Mouse (Mus musculus): Measurements from ENCODE around the gene Anp32a. TPM values are rescaled to one million over a fixed set of nuclear protein-coding genes. Genes with fewer than 3 reads are reported as not detected.

Gene Anp32a
- total and polyA plus RNA-seq, 2 experiments: 27.3 to 96.2 TPM

DNA sequence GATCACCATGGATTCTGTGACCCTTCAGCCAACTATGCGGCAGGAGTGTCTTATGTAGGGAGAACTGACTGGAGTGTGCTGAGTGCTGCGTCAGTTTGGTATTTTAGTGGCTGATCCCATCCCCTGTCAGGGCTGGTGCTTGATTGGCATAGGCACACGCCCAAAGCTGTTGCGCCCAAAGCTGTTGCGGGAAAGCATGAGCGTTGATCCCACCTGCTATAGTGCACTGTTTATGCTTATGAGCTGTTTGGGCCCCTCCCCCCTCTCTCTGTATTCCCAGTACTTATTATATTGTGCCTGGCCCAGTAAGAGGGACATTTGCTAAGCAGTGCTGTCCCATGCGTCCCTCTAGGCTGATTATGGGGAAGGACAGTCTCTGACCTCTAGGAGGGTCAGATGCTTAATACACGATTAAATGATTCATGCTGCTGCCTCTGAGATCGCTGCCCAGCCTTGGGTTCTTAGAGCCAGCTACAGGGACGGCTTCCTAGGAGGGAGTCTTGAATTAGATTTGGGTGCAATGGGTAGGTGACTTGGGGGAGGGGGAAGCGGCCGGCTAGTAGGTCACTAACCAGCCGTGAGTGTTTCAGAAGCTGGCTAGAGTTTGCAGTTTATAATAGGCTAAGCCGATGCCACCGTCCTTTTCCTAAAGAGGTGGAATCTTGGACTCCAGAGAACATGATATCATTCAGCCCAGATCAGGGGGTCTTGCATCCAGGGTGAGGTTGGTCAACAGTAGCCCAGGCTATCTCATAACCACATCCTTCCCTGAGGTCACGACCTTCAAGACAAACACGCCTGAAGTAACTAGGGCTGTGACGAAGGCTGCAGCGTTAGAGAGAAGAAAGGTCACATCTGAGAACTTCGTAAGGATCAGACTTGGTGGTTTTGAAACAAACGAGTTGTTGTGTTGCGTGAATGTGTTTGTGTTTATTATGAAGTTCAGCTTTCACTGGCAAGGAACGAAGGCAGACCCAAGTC, 25.7 kb downstream of the Anp32a start:
- no peaks in the 10 kb centered on the region for H3K36me3 ChIP-seq (ENCODE audit: control insufficient read depth, insufficient read depth, low read length)
- TF ChIP-seq CTCF (IDR thresholded peaks at IDR 0.05; ENCODE audit: low read depth, low read length) (no peak), POLR2A (IDR thresholded peaks at IDR 0.05; ENCODE audit: extremely low read depth, insufficient read depth, low read length) (no peak)
- H3K4me1 ChIP-seq (ENCODE audit: control insufficient read depth, insufficient read depth, low read length): peaks cover 60% of the 10 kb centered on the region
- WGBS: 23% methylated on average over 23 of the region's 23 CpGs
- H3K9ac ChIP-seq (ENCODE audit: low read depth, low read length): peak overlapping the region; percentile 56
- no peak for DNase-seq (ENCODE audit: extremely low read depth, low read depth, low spot score)
- peaks cover 38% of the 10 kb centered on the region for H3K79me2 ChIP-seq (ENCODE audit: control insufficient read depth, insufficient read depth, low read length)
- peak overlapping the region; percentile 99 for H3K27ac ChIP-seq (replicated peaks; ENCODE audit: insufficient read depth, low read depth, low read length)
- H3K27me3 ChIP-seq (ENCODE audit: control insufficient read depth, insufficient read depth, low read length): no peaks in the 10 kb centered on the region
- no peak overlapping the region for H3K4me3 ChIP-seq (ENCODE audit: insufficient read depth, low read depth, low read length)

DNA sequence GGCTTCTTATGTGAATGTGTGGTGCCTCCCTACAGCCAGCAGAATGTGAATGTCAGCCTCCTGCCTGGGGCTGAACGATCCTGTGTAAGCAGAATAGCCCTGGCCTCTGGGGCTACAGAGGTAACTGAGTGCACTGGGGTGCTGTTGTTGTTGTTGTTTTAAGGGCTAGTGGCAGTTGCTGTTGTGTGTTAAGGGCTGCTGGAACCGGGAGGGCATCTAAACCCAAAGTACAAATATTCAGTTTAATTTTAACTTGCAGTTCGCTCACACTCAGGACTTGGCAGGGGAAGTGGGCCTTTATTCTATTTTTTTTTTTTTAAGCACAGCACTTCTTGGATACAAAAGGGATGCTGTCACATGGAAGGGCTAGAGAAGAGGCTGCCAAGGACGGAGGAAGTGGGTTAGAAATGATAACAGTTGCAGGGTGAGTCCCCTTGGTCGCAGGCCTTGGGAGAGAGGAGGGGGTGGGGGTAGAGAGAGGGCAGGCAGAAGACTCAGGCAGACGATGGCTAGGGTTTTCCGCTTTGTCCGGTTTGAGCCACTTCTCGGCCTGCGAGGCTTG, 26.5 kb downstream of the Anp32a start:
- H3K27ac ChIP-seq (replicated peaks; ENCODE audit: insufficient read depth, low read depth, low read length): peak overlapping the region; percentile 99
- H3K79me2 ChIP-seq (ENCODE audit: control insufficient read depth, insufficient read depth, low read length): peaks cover 36% of the 10 kb centered on the region
- no peak for TF ChIP-seq CTCF (IDR thresholded peaks at IDR 0.05; ENCODE audit: low read depth, low read length)
- no peak for TF ChIP-seq POLR2A (IDR thresholded peaks at IDR 0.05; ENCODE audit: extremely low read depth, insufficient read depth, low read length)
- H3K36me3 ChIP-seq (ENCODE audit: control insufficient read depth, insufficient read depth, low read length): no peaks in the 10 kb centered on the region
- H3K27me3 ChIP-seq (ENCODE audit: control insufficient read depth, insufficient read depth, low read length): no peaks in the 10 kb centered on the region
- H3K4me3 ChIP-seq (ENCODE audit: insufficient read depth, low read depth, low read length): no peak overlapping the region
- DNase-seq (ENCODE audit: extremely low read depth, low read depth, low spot score): peak; percentile 97
- H3K9ac ChIP-seq (ENCODE audit: low read depth, low read length): peak overlapping the region; percentile 56
- peaks cover 58% of the 10 kb centered on the region for H3K4me1 ChIP-seq (ENCODE audit: control insufficient read depth, insufficient read depth, low read length)
- WGBS: 3% methylated on average over 10 of the region's 10 CpGs

DNA sequence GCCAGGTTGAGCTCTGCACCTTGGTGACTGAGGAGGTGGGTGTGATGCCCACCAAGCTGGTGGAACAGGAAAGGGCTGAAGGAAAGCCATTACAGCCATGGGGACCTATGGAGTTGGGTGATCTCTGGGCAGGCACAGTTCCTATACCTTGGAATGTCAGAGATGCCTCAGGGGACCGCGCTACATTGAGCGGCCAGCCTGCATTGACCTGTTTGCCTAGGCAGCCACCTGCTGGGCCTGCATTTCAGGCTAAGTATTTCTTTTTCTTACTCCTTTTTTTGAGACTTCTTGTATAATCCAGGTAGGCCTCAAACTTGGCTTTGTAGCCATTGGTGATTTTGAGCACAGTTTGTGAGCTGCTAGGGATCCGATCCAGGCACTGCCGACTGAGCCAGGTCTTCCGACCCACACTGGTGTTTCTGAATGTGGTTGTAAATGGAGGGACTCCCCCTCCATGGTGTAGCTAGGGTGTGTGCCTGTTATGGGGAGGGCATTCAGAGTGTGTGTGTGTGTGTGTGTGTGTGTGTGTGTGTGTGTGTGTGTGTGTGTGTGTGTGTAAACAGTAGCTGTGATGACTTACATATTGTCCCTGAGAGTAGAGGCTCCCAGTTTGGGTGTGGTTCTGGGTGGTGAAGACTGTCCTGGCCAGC, 27.3 kb downstream of the Anp32a start:
- Histone ChIP-seq H3K79me2 (ENCODE audit: control insufficient read depth, insufficient read depth, low read length) (peaks cover 36% of the 10 kb centered on the region), H3K4me3 (ENCODE audit: insufficient read depth, low read depth, low read length) (no peak overlapping the region), H3K9ac (ENCODE audit: low read depth, low read length) (peak overlapping the region; percentile 32), H3K27ac (replicated peaks; ENCODE audit: insufficient read depth, low read depth, low read length) (peak overlapping the region; percentile 73), H3K4me1 (ENCODE audit: control insufficient read depth, insufficient read depth, low read length) (peaks cover 52% of the 10 kb centered on the region), H3K27me3 (ENCODE audit: control insufficient read depth, insufficient read depth, low read length) (no peaks in the 10 kb centered on the region), H3K36me3 (ENCODE audit: control insufficient read depth, insufficient read depth, low read length) (no peaks in the 10 kb centered on the region)
- TF ChIP-seq POLR2A (IDR thresholded peaks at IDR 0.05; ENCODE audit: extremely low read depth, insufficient read depth, low read length): no peak
- TF ChIP-seq CTCF (IDR thresholded peaks at IDR 0.05; ENCODE audit: low read depth, low read length): peak; percentile 24
- DNase-seq (ENCODE audit: extremely low read depth, low read depth, low spot score): no peak
- 27% methylated on average over 6 of the region's 6 CpGs for WGBS

DNA sequence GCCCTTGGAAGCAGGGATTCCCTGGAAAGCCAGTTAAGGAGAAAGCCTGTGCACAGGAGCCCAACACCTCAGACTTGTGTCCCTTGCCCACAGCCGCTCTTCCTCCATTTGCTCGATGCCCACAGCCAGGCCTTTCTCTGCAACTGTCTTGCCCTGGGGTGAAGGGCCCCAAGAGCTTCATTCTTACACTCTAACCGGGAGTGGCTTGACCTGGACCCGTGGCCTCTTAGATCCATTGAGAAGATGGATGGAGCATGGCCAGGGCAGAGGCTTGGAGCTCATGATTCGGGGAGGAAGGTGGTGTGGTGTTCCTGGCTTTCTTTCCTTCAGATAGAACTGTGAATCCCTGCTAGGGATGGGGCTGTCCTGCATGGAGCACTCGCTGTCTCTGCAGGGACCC, 28.1 kb downstream of the Anp32a start:
- WGBS: 52% methylated on average over 6 of the region's 6 CpGs
- H3K36me3 ChIP-seq (ENCODE audit: control insufficient read depth, insufficient read depth, low read length): no peaks in the 10 kb centered on the region
- no peaks in the 10 kb centered on the region for H3K27me3 ChIP-seq (ENCODE audit: control insufficient read depth, insufficient read depth, low read length)
- no peak overlapping the region for H3K4me3 ChIP-seq (ENCODE audit: insufficient read depth, low read depth, low read length)
- peaks cover 36% of the 10 kb centered on the region for H3K79me2 ChIP-seq (ENCODE audit: control insufficient read depth, insufficient read depth, low read length)
- no peak for TF ChIP-seq POLR2A (IDR thresholded peaks at IDR 0.05; ENCODE audit: extremely low read depth, insufficient read depth, low read length)
- no peak for TF ChIP-seq CTCF (IDR thresholded peaks at IDR 0.05; ENCODE audit: low read depth, low read length)
- DNase-seq (ENCODE audit: extremely low read depth, low read depth, low spot score): no peak
- H3K27ac ChIP-seq (replicated peaks; ENCODE audit: insufficient read depth, low read depth, low read length): no peak overlapping the region
- H3K4me1 ChIP-seq (ENCODE audit: control insufficient read depth, insufficient read depth, low read length): peaks cover 55% of the 10 kb centered on the region
- no peak overlapping the region for H3K9ac ChIP-seq (ENCODE audit: low read depth, low read length)

DNA sequence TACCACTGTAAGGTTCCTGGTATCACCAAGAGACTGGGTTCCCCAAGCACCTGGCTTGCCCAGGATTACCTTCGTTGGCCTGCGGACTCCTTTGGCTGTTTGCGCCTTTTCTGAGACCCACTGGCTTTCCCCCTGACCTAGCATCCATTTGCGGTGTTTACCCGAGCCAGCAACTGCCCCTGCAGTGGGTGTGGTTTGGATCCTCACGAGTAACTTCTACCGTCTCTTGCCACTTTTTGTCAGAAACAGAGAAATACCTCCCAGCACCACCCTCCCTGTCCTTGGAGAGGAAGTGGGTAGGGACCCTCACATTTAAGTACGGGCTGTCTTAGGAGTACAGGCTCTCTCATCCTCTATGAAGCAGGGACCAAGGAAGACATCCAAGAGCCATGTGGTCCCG, 29.1 kb downstream of the Anp32a start:
- H3K27ac ChIP-seq (replicated peaks; ENCODE audit: insufficient read depth, low read depth, low read length): no peak overlapping the region
- H3K79me2 ChIP-seq (ENCODE audit: control insufficient read depth, insufficient read depth, low read length): peaks cover 31% of the 10 kb centered on the region
- H3K9ac ChIP-seq (ENCODE audit: low read depth, low read length): no peak overlapping the region
- TF ChIP-seq CTCF (IDR thresholded peaks at IDR 0.05; ENCODE audit: low read depth, low read length) (no peak), POLR2A (IDR thresholded peaks at IDR 0.05; ENCODE audit: extremely low read depth, insufficient read depth, low read length) (no peak)
- no peak for DNase-seq (ENCODE audit: extremely low read depth, low read depth, low spot score)
- no peaks in the 10 kb centered on the region for H3K36me3 ChIP-seq (ENCODE audit: control insufficient read depth, insufficient read depth, low read length)
- peaks cover 55% of the 10 kb centered on the region for H3K4me1 ChIP-seq (ENCODE audit: control insufficient read depth, insufficient read depth, low read length)
- H3K4me3 ChIP-seq (ENCODE audit: insufficient read depth, low read depth, low read length): no peak overlapping the region
- WGBS: 64% methylated on average over 9 of the region's 9 CpGs
- H3K27me3 ChIP-seq (ENCODE audit: control insufficient read depth, insufficient read depth, low read length): no peaks in the 10 kb centered on the region

All from liver, adult 2 months (tissue).